Mouse (Mus musculus) stomach, embryonic 14.5 days (tissue): ENCODE measurements around the gene Olfr679. TPM values are rescaled to one million over a fixed set of nuclear protein-coding genes. Genes with fewer than 3 reads are reported as not detected.
"Not testable (repeated sequence)": the region's sequence is repeated elsewhere in the genome, so short reads cannot be mapped to it uniquely, and the experiment has no call there.

Source experiments
- ATAC-seq: fragments of 200-750 bp; cut with Nextera tagmentation; 2 replicates; pipeline ENCODE4 v1.8.0; 2017; ENCODE audit warnings: low read depth, moderate TSS enrichment; ENCODE audit not compliant: insufficient number of reproducible peaks, insufficient read depth, low FRiP score
- H3K27ac ChIP-seq: fragments of 300-500 bp; sonication (generic); 2 replicates; pipeline ENCODE4 v1.5.1; 2014; ENCODE audit warnings: mild to moderate bottlenecking, low read length, moderate library complexity, mixed read lengths
- H3K27me3 ChIP-seq: fragments of 300-500 bp; sonication (generic); 2 replicates; pipeline ENCODE4 v1.6.1; 2014; ENCODE audit warnings: low read length, control low read depth, mixed read lengths; ENCODE audit not compliant: control insufficient read depth, insufficient read depth
- H3K36me3 ChIP-seq: fragments of 300-500 bp; sonication (generic); 2 replicates; pipeline ENCODE4 v1.6.1; 2014; ENCODE audit warnings: mild to moderate bottlenecking, control low read depth, low read length, moderate library complexity, mixed read lengths; ENCODE audit not compliant: control insufficient read depth, insufficient read depth
- H3K4me1 ChIP-seq: fragments of 300-500 bp; sonication (generic); 2 replicates; pipeline ENCODE4 v1.6.1; 2014; ENCODE audit warnings: low read length, control low read depth, mixed read lengths; ENCODE audit not compliant: control insufficient read depth, insufficient read depth
- H3K4me2 ChIP-seq: fragments of 300-500 bp; sonication (generic); replicated peaks from 2 replicates; pipeline ENCODE4 v1.6.1; 2014; ENCODE audit warnings: low read depth, low read length, control low read depth
- H3K4me3 ChIP-seq: fragments of 300-500 bp; sonication (generic); 2 replicates; pipeline ENCODE4 v1.5.1; 2014; ENCODE audit warnings: low read depth, low read length, control low read depth
- H3K9ac ChIP-seq: fragments of 300-500 bp; sonication (generic); replicated peaks from 2 replicates; pipeline ENCODE4 v1.6.1; 2014; ENCODE audit warnings: low read depth, mild to moderate bottlenecking, control low read depth, low read length, moderate library complexity, mixed read lengths
- H3K9me3 ChIP-seq: fragments of 300-500 bp; sonication (generic); 2 replicates; pipeline ENCODE4 v1.6.1; 2016; ENCODE audit warnings: low read depth, low read length, control low read depth; ENCODE audit not compliant: control insufficient read depth
- WGBS: fragments of 180-500 bp; shearing (Covaris S2); extraction: QIAGEN DNeasy Blood & Tissue Kit; methylation state at CpG from one replicate; pipeline ENCODE4 v1.1.7; 2014; 5-methylcytosine and 5-hydroxymethylcytosine counted together
- polyA plus RNA-seq: library from polyadenylated mRNA; unstranded; fragments of >200 nt; fragmentation: Nextera tagmentation; extraction: Ambion mirVana; gene quantifications from 2 replicates; pipeline ENCODE4 v1.2.1, GENCODE M21; 2014

Olfr679 gene
- not detected in 2 replicates for polyA plus RNA-seq

DNA sequence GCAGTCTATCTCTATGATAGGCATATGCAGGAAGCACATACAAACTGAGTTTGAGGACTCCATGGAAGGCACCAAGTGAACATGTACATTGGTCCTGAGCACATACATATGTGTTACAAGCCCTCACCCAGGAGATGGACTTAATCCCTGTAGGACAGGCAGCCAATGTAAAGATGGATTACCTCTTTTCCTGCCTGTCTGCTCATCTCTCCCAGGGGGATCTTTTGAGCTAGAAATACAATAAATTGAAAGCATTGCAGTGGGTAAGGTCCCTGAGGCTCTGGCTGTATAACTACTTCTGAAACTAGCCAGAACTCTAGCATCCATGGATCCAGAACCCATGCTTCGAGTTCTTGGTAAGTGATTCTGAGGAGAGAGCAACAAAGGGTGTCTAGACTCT lies at the start of gene Olfr679:
Gene Olfr679, plus strand, starts transcription at position 301 of the 400 bp plus-strand sequence.
- H3K4me1 ChIP-seq = no peaks in the 10 kb centered on the region
- H3K9ac ChIP-seq = no peak within 1 kb of the TSS

DNA sequence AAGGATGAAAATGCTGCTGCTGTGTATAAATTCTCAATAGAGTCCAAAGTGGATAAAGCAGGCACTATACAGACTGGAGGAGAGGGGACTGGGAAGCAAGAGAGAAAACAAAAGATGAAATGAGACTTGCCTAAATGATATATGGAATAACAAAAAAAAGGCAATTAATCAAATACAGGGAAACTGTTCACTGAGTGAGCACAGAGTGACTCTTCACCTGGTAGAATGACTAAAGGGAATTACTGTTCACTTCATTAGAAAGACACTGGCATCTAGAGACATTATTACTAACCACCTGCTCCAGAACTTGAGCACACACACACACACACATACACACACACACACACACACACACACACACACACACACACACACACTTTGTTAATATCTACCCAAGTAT lies 48.6 kb upstream of the Olfr679 start, which contains the start of gene Olfr676:
Gene Olfr676, plus strand, starts transcription at position 301 of the 400 bp plus-strand sequence.
- H3K9ac ChIP-seq = no peak within 1 kb of the TSS
- no peaks in the 10 kb centered on the region for H3K4me1 ChIP-seq
- H3K27ac ChIP-seq = no peak within 1 kb of the TSS
- no peak within 1 kb of the TSS for H3K4me2 ChIP-seq
- no peak for ATAC-seq
- no peaks in the 10 kb centered on the region for H3K27me3 ChIP-seq
- H3K9me3 ChIP-seq = no peaks in the 10 kb centered on the region
- H3K4me3 ChIP-seq = no peak within 1 kb of the TSS
- H3K36me3 ChIP-seq = no peaks in the 10 kb centered on the region

More for the DNA sequence above, at the start of gene Olfr679:
- WGBS = 81% methylated on average over 1 of the region's 1 CpGs
- H3K27me3 ChIP-seq = no peaks in the 10 kb centered on the region
- no peak within 1 kb of the TSS for H3K27ac ChIP-seq
- no peak within 1 kb of the TSS for H3K4me2 ChIP-seq
- ATAC-seq = no peak
- H3K36me3 ChIP-seq = no peaks in the 10 kb centered on the region
- H3K4me3 ChIP-seq = no peak within 1 kb of the TSS
- H3K9me3 ChIP-seq = no peaks in the 10 kb centered on the region

DNA sequence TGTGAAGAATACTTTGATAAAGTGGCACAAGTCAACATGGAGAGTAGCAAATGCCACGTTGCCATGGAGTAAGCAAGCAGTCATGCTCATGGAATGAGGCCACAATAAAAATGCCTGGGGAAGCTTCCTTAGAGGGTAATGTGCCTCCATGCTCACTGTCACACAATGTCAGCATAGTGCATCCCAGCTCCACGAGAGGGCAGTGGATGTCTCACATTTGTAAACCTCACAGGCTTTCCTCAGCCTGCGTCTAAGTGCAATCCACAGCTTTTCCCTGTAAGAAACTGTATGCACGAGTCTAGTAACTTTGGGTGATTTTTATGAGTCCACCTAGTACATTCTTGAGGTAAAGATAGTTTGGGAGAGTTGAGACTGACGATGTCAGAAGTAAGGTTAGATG lies 47.2 kb upstream of the Olfr679 start:
- not testable (repeated sequence) for H3K27ac ChIP-seq, H3K9ac ChIP-seq, H3K4me2 ChIP-seq, H3K9me3 ChIP-seq, H3K4me1 ChIP-seq, H3K36me3 ChIP-seq, ATAC-seq, H3K4me3 ChIP-seq, H3K27me3 ChIP-seq
- 49% methylated on average over 5 of the region's 5 CpGs for WGBS

DNA sequence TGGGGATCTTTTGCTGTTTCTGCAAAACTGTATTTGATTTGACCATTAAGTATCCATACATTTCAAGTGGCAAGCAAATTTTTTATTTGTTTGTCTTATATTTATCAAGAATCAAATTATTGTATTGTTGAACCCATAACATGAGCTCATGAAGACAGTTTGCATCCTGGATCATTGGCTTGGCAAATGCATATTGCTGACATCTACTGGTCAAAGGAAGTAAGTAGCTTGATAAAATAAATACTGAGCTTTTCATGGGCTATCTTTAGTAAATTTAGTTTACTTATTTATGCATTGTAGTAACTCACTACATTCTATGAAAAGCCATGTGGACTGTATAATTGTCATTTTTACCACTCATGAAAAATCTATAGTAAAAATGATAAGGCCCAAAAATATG lies 22.1 kb upstream of the Olfr679 start:
- no peaks in the 10 kb centered on the region for H3K4me1 ChIP-seq
- no peaks in the 10 kb centered on the region for H3K36me3 ChIP-seq
- ATAC-seq = no peak
- H3K27me3 ChIP-seq = no peaks in the 10 kb centered on the region
- no peak overlapping the region for H3K27ac ChIP-seq
- no peak overlapping the region for H3K9ac ChIP-seq
- H3K4me3 ChIP-seq = no peak overlapping the region
- no peak overlapping the region for H3K4me2 ChIP-seq
- no peaks in the 10 kb centered on the region for H3K9me3 ChIP-seq

DNA sequence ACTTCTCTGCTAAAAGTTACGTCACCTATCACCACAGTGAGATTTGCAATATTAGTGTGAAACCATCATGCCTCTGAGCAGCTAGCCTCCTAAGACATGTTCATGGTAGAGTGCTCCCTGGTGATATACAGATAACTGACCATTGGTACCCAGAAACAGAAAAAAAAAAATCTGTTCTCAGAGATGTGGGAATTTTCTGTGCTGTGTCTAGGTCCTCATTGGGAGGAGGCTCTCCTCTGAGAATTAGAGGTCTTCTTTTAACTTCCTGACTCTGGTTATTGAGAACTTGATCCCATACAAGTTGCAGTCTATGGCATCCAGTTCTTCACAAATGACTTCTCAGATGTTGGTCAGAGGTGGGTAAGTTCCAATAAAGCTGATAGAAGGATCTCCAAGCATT lies 16.8 kb upstream of the Olfr679 start, which contains the start of gene Olfr678:
Gene Olfr678, plus strand, starts transcription at position 301 of the 400 bp plus-strand sequence.
- Histone ChIP-seq H3K9ac (no peak within 1 kb of the TSS), H3K4me1 (no peaks in the 10 kb centered on the region), H3K9me3 (no peaks in the 10 kb centered on the region), H3K4me2 (no peak within 1 kb of the TSS), H3K27me3 (no peaks in the 10 kb centered on the region), H3K36me3 (no peaks in the 10 kb centered on the region), H3K27ac (no peak within 1 kb of the TSS), H3K4me3 (no peak within 1 kb of the TSS)
- 94% methylated on average over 1 of the region's 1 CpGs for WGBS
- no peak for ATAC-seq

DNA sequence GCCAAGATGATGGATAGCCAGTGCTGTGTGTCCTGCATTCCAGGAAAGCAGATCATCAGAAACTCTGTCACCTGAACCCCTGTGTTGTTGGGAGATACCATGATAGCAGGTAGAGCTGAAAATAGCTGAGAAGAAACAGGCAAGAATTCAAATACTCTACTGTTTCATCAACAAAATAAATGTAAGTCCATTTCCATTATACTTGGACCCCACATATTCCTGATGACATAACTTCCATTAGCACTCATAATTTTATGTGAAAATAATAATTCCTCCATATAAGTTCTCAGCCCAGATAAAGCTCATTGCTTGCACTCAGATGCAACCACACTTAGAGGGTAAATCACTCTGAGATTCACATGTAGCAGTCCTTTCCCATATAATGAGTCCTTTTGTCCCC lies 11.7 kb downstream of the Olfr679 start, which contains the start of gene Olfr680-ps1:
Gene Olfr680-ps1, minus strand, starts transcription at position 101 of the 400 bp plus-strand sequence.
- not testable (repeated sequence) for H3K27ac ChIP-seq, H3K27me3 ChIP-seq, H3K4me2 ChIP-seq, H3K4me3 ChIP-seq, H3K36me3 ChIP-seq, ATAC-seq, H3K4me1 ChIP-seq, H3K9ac ChIP-seq, H3K9me3 ChIP-seq

DNA sequence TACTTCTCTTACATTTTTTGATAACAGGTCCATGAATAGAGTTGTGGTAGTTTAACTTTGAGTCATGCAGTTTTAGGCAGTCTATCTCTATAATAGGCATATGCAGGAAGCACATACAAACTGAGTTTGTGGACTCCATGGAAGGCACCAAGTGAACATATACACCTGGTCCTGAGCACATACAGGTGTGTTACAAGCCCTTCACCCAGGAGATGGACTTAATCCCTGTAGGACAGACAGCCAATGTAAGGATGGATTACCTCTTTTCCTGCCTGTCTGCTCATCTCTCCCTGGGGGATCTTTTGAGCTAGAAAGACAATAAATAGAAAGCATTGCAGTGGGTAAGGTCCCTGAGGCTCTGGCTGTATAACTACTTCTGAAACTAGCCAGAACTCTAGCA lies 35.5 kb downstream of the Olfr679 start, which contains the start of gene Olfr681:
Gene Olfr681, plus strand, starts transcription at position 301 of the 400 bp plus-strand sequence.
- no peaks in the 10 kb centered on the region for H3K9me3 ChIP-seq
- no peak within 1 kb of the TSS for H3K9ac ChIP-seq
- no peaks in the 10 kb centered on the region for H3K36me3 ChIP-seq
- no peak within 1 kb of the TSS for H3K4me3 ChIP-seq
- H3K27ac ChIP-seq = no peak within 1 kb of the TSS
- H3K4me1 ChIP-seq = no peaks in the 10 kb centered on the region
- no peak for ATAC-seq
- no peaks in the 10 kb centered on the region for H3K27me3 ChIP-seq
- H3K4me2 ChIP-seq = no peak within 1 kb of the TSS

Other genes starting within 250 kb of the Olfr679 start
- gene Usp17lb, start 238.6 kb upstream of the Olfr679 start, polyA plus RNA-seq = not detected in 2 replicates
- not detected in 2 replicates for gene Usp17la, start 224.2 kb upstream of the Olfr679 start, polyA plus RNA-seq
- not detected in 2 replicates for gene Olfr665, start 203.2 kb upstream of the Olfr679 start, polyA plus RNA-seq
- not detected in 2 replicates for gene Olfr666, start 185.3 kb upstream of the Olfr679 start, polyA plus RNA-seq
- not detected in 2 replicates for gene Olfr667, start 159.7 kb upstream of the Olfr679 start, polyA plus RNA-seq
- gene Olfr668, start 153.1 kb upstream of the Olfr679 start, polyA plus RNA-seq = not detected in 2 replicates
- not detected in 2 replicates for gene Olfr669, start 147.0 kb upstream of the Olfr679 start, polyA plus RNA-seq
- gene Olfr670, start 118.6 kb upstream of the Olfr679 start, polyA plus RNA-seq = not detected in 2 replicates
- not detected in 2 replicates for gene Olfr671, start 102.1 kb upstream of the Olfr679 start, polyA plus RNA-seq
- not detected in 2 replicates for gene Olfr672, start 79.2 kb upstream of the Olfr679 start, polyA plus RNA-seq
- not detected in 2 replicates for gene Olfr675, start 52.7 kb upstream of the Olfr679 start, polyA plus RNA-seq
- gene Olfr676, start 48.5 kb upstream of the Olfr679 start, polyA plus RNA-seq = not detected in 2 replicates
- not detected in 2 replicates for gene Olfr677, start 29.8 kb upstream of the Olfr679 start, polyA plus RNA-seq
- gene Olfr678, start 16.7 kb upstream of the Olfr679 start, polyA plus RNA-seq = not detected in 2 replicates
- gene Olfr680-ps1, start 11.6 kb downstream of the Olfr679 start, polyA plus RNA-seq = not detected in 2 replicates
- gene Olfr681, start 35.6 kb downstream of the Olfr679 start, polyA plus RNA-seq = not detected in 2 replicates
- not detected in 2 replicates for gene Olfr683, start 65.8 kb downstream of the Olfr679 start, polyA plus RNA-seq
- not detected in 2 replicates for gene Olfr684, start 82.4 kb downstream of the Olfr679 start, polyA plus RNA-seq
- not detected in 2 replicates for gene Olfr685, start 104.8 kb downstream of the Olfr679 start, polyA plus RNA-seq
- not detected in 2 replicates for gene Olfr686, start 126.3 kb downstream of the Olfr679 start, polyA plus RNA-seq
- gene Olfr688, start 206.9 kb downstream of the Olfr679 start, polyA plus RNA-seq = not detected in 2 replicates
- gene Olfr689, start 230.0 kb downstream of the Olfr679 start, polyA plus RNA-seq = not detected in 2 replicates